Mouse (Mus musculus) gastrocnemius, postnatal 14 days (tissue): ENCODE data around the gene Klf6. TPM values are rescaled to one million over a fixed set of nuclear protein-coding genes. Genes with fewer than 3 reads are reported as not detected.

Source experiments
- DNase-seq: peaks from one replicate; pipeline ENCODE4 v3.0.0; 2021; ENCODE audit warnings: mixed read lengths
- intact Hi-C: fragments of 180-260 bp; cut with DNase I; formaldehyde crosslinking; loops from one replicate; pipeline ENCODE4 v1.15.1; 2025; ENCODE audit warnings: low total_unique reads
- total RNA-seq, 2 experiments: library from RNA; stranded (reverse); gene quantifications; 2 replicates each; pipeline ENCODE4 v1.2.3; 2021

Gene Klf6
- total RNA-seq, 2 experiments from 2014 or later, result 21.8 to 32.9 TPM

- peak; percentile 40 for DNase-seq
- intact Hi-C loops, result no loop called here
These were observed 832 bp downstream of the Klf6 start for GRCm38 (mm10) chr13:5862003-5862625.

DNA sequence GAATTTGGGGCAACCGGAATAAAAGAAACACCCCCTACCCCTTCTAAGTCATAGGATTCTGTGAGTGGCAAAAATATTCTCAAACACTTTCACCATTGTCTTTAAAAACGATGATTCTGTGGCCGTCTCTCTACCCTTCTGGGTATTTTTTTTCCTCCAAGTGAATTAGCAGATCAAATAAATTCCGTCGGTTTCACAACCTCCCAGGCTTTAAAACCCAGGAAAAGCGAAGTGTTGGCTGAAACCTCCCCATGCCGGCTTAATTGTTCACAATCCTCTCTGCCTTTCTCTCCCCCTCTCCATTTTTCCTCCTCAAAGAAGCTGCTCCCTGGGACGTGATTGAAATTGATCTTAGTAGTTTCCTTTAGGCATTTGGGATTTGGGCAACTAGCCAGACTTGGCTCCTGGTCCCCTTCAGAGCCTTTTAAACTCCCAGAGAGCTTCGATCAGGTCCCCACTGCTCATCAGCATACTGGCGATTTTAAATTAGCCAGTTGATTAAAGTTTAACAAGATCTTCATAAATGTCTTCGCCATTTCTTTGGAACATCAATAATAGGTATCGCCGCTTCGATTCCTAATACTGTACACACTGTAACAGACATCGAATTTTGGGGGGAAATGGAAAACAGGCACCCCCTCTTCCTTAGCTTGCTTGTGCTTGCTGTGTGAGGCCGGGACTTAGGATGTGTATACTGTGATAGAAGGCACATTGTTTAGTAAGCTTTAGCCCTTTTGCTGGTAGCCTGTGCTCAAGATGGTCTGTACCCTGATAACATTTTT is 1.5 kb downstream of the Klf6 start:
- DNase-seq, result peak; percentile 34
- intact Hi-C loops, result no loop called here

DNA sequence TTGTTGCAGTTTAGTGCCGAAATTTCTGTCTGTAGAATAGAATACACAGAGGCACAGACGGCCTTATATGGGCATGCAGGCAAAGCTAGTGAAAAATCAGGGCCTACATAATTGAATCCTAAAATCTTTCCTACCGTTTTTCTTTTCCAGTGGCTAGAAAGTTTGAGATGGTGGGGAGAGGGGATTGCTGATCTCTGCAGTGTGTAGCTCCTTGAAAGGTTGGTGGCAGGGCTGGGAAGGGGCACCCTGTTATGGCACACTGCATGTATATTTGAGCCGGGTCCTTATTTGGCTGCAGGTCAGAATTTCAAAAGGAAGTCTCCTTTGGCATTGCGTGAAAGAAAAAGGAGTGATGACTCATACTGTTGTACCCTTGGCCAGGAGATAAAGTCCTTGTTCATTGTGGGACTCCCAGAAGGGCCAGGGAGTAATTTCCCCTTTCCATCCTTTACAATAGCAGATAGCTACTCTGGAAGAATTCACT is 2.2 kb downstream of the Klf6 start:
- intact Hi-C loops, result no loop called here
- no peak for DNase-seq

GRCm38 (mm10) chr13:5864265-5865097 is 3.2 kb downstream of the Klf6 start:
- intact Hi-C loops, result no loop called here

GRCm38 (mm10) chr13:5865098-5865415 is 3.8 kb downstream of the Klf6 start:
- DNase-seq, result no peak
- intact Hi-C loops, result no loop called here

More at GRCm38 (mm10) chr13:5864265-5865097, 3.2 kb downstream of the Klf6 start:
- DNase-seq, result no peak

GRCm38 (mm10) chr13:5866091-5866490 is 4.8 kb downstream of the Klf6 start:
- intact Hi-C loops, result no loop called here
- DNase-seq, result no peak

- DNase-seq, result no peak
- intact Hi-C loops, result no loop called here
These were observed 5.2 kb downstream of the Klf6 start for GRCm38 (mm10) chr13:5866532-5866931.

GRCm38 (mm10) chr13:5868376-5868775 is 7.1 kb downstream of the Klf6 start:
- DNase-seq, result no peak
- intact Hi-C loops, result no loop called here

DNA sequence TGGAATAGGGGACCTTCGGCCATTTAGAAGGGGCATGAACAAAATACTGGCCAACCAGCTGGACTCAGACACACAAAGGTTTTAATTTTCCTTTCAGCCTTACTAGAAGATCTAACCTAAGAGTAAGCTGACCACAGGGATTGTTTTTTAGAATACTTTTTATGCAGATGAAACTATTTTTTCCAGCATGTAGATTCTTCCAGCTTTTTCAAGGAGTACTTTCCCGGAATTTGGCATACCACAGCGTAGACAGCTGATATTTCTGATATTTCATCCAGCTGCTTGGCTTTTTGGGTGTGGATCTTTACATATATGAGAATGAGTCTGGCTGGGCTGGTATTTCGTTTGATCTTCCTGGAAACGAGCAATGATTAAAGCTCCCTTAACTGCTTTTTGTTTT is 8.2 kb downstream of the Klf6 start:
- intact Hi-C loops, result no loop called here
- DNase-seq, result no peak

DNA sequence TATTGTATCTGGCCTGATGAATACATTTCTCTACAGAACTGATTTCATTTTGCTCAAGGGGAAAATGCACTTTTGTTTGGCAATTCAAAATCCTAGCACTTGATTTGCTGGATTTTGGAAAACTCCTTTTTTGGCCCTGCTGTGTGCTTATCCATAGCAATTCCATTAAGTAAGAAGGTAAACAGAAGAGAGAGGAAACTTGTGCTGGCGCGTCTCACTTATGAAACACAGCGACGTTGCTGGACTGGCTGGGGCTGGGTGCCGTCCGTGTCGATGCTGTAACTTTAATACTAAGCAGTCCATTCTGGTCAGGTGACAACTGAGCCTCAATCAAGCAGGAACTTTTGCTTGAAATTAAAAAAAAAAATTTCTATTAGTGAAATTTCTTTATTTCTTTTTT is 8.6 kb downstream of the Klf6 start:
- DNase-seq, result peak; percentile 49
- intact Hi-C loops, result no loop called here

DNA sequence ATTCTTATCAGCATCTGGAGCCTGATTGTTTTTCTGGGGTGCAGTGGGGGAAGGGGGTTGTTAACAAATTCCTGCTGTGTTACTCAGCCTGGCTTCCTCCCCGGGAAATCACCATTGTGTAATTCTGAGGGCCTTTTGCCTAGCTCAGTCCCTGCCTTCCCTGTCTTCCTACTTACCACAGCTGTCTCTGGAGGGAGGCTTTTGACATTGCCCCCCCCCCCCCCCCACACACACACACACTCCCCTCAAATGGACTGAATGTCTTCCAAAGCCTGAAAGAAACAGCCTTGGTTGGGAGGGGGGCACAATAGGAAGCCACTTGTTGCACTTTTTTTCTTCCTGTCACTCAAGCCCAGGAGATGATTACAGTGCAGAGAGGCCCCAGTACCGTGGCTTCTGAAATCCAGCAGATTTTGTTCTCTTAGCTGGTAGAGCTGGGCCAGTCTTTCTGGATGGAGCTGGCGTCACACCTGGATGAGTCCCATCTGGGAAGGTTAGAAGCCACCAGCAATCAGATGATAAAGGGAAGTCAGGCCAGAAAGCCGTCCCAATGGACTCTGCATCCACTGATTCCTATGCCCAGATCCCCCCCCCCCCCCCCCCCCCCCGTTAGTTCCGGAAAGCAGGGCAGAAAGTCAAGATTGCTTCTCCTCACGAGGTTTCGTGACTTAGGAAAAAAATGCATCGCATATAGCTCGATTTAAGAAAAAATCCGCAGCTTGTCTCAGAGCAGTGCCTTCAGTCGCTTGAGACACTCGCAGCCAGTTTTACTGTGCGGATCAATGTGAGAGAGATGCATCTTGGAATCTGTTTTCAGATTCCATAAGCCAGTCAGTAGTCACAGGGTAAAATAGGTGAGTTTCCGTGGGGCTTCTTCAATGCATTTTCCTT is 9.3 kb downstream of the Klf6 start:
- DNase-seq, result peak; percentile 66
- intact Hi-C loops, result no loop called here

DNA sequence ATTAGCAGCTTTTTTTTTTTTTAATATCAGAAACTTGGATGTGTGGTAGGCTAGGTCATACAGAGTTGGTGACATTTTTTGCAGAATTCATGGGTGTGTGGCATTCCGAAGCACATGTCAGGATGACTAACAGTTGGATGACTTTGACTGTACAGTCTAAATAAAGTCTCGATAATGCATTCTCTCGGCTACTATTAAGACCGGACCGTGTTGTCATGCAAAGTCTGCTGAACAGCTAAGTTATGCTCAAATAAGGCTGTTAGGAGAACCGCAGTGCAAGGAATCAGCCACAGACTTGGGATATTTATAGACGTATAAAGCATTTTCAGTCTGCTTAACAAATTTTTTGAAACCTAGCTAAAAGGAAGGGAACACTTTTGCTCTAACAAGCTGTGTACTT is 10.1 kb downstream of the Klf6 start:
- no peak for DNase-seq
- intact Hi-C loops, result no loop called here

DNA sequence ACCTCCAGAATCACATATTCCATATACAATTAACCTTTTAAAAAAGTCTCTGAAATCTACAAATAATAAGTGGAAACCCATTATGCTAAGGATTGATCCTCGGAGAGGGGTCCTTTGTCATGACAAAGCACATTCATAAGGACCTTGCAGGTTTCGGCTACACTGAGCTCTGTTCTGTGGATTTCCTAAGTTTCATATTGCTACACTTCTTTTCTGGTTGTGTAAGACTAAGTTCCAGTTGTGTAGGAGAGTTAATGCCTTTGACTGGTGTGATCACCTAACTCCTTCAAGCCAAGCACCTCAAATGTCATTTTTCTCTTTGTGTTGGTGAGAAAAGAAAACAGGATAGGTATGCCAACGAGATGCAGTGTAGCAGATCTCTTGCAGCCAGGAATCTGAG is 12.4 kb downstream of the Klf6 start:
- DNase-seq, result no peak
- intact Hi-C loops, result no loop called here

GRCm38 (mm10) chr13:5875478-5875877 is 14.2 kb downstream of the Klf6 start:
- intact Hi-C loops, result no loop called here
- DNase-seq, result no peak

GRCm38 (mm10) chr13:5878748-5879147 is 17.5 kb downstream of the Klf6 start:
- DNase-seq, result no peak
- intact Hi-C loops, result no loop called here

DNA sequence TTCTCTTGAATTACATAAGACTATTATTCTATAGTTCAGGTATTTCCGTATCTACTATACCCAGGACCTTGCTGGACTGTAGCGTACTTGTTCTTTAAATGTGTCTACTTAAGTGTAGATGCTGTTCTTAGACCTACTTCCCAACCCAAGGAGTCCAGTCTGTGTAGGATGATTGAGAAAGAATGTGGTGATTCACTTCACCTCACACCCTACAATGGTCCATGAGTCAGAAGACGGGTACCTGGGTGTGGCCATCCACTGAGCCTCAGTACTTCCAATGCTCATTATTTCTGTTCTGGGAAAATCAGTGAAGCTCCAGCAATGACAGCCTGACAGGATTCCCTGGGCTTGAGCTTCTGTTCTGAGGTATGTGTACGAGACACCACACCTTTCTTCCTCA is 25.5 kb downstream of the Klf6 start:
- no peak for DNase-seq
- intact Hi-C loops, result no loop called here

DNA sequence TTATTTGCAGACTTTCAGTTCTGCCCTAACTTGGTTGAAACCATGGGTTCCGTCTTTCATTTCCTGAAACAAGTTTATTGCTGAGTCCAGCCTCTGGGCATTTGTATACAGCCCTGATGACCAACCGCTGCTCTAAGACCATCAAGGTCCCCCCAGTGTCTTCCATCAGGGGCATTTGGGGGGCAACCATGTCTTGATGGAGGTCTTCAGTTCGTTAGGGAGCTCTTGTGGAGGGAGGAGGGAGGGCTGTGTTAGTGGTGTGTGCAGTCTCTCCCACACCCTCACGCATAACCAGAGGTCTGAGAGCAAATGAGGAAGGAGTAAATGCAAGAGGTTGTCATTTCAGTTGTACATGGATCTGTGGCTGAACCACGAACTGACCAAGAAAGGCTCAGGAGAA is 26.9 kb downstream of the Klf6 start:
- intact Hi-C loops, result no loop called here

GRCm38 (mm10) chr13:5888731-5889130 is 27.4 kb downstream of the Klf6 start:
- intact Hi-C loops, result no loop called here
- DNase-seq, result no peak

More for the DNA sequence above, 26.9 kb downstream of the Klf6 start:
- no peak for DNase-seq

GRCm38 (mm10) chr13:5890035-5890434 is 28.8 kb downstream of the Klf6 start:
- intact Hi-C loops, result no loop called here
- DNase-seq, result no peak
